Mouse (Mus musculus) monocyte, adult 59 days (primary cell): Measurements from ENCODE around the gene Gm12845. TPM values are rescaled to one million over a fixed set of nuclear protein-coding genes. Genes with fewer than 3 reads are reported as not detected.

Experiments
- total RNA-seq, 2 experiments: library from RNA; stranded (reverse); gene quantifications; one replicate each; pipeline ENCODE4 v1.2.4; 2023

Gene Gm12845
- not detected for total RNA-seq

DNA sequence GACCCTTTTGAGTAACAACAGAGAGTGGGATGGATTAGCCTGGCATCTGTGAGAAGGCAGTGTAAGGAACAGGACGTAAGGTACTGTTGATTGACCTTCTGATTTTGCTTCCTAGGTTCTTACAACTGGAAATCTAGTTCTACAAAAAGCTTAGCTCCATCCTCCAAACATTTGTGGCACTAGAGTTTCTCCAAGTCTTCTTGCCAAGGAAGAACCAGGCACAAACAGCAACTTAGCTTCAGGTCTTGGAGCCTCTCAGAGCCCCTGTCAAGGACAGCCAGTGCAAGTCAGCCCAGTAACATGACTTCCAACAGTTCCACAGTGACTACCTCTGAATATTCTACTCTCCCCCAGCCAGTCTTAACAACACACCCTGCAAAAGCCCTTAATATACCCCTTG, at the start of gene Gm12845:
Gm12845 (plus strand) TSS at position 301 of the 400 bp plus-strand sequence.

DNA sequence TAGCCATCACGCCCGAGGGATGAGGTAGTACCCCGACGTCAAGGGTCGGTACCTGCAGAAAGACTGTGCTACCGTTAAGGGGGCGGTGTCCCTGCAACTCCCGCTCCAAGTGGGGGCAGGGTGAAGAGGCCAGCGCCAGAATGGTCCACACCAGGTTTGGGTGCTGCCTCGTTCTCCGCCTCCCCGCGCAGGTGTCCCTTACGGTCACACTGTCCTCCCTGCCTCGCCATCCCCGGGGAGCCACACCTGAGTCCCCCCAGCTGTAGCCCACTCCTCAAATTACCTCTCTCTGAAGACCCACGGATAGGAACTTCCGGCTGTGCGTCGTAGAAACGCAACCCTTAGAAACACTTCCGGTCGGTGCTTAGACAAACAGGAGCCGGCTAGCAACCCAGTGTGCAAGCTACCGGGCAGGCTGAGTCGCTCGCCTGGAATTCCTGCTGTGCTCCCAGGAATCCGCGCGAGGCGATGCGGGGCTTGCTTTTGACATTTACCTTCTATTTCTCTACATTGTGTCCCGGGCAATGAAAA, 42.2 kb upstream of the Gm12845 start, which contains the start of gene Dmap1:
Dmap1 (minus strand) TSS at position 343 of the 531 bp plus-strand sequence.

DNA sequence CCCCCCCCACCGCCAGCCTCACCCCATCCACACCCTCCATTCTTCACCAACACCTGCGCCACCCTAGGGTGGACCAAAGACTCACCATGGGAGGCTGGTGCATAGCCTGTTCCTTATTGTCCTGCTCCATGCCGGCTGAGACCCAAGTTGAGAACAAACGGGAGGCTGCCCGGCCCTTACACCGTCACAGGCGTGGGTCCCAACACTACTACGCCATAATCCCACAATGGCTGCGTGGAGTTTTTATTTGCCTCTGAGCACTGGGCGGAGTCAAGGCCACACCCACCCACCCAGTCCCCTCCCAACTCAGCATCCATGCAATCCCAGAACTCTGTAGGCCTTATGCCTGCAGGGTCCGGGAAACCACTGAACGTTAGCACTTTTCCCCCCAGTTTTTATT, 41.2 kb downstream of the Gm12845 start, which contains the start of gene Klf17:
Klf17 (minus strand) TSS at position 233 of the 400 bp plus-strand sequence.

Other genes starting within 250 kb of the Gm12845 start
- gene Rnf220, start 227.4 kb upstream of the Gm12845 start, total RNA-seq, result 100 to 1,000 TPM; 102 to 105 TPM
- gene Eri3, start 174.0 kb upstream of the Gm12845 start, total RNA-seq, result 10 to 100 TPM; 46.7 to 54.7 TPM
- 10 to 100 TPM; 15.3 to 16.3 TPM for gene Dmap1, start 42.1 kb upstream of the Gm12845 start, total RNA-seq
- gene Klf17, start 41.2 kb downstream of the Gm12845 start, total RNA-seq, result not detected
- 10 to 100 TPM in 1 of 2 experiments, 1 to 10 TPM in 1; 8.7 to 11.2 TPM for gene Slc6a9, start 110.1 kb downstream of the Gm12845 start, total RNA-seq
- not detected for gene Ccdc24, start 148.1 kb downstream of the Gm12845 start, total RNA-seq
- not detected for gene B4galt2, start 159.1 kb downstream of the Gm12845 start, total RNA-seq
- gene Atp6v0b, start 162.9 kb downstream of the Gm12845 start, total RNA-seq, result 100 to 1,000 TPM; 425 to 463 TPM
- 1 to 10 TPM; 4.3 to 4.6 TPM for gene Dph2, start 167.6 kb downstream of the Gm12845 start, total RNA-seq
- 10 to 100 TPM; 30.8 to 34.0 TPM for gene Ipo13, start 190.6 kb downstream of the Gm12845 start, total RNA-seq
- under 1 TPM in 1 of 2 experiments, not detected in 1; 0.50 TPM for gene Artn, start 205.4 kb downstream of the Gm12845 start, total RNA-seq